Mouse (Mus musculus): ENCODE measurements at regions not wholly inside any gene's neighbourhood (a gene's known extent, or its start where the extent isn't known, plus 50 kb on each side); places are given as distances from the start of the nearest gene placed in this dataset.

- DNase-seq, result no peak
Measured at GRCm38 (mm10) chr6:81173018-81173417, 750.5 kb upstream of the Gcfc2 start.

DNA sequence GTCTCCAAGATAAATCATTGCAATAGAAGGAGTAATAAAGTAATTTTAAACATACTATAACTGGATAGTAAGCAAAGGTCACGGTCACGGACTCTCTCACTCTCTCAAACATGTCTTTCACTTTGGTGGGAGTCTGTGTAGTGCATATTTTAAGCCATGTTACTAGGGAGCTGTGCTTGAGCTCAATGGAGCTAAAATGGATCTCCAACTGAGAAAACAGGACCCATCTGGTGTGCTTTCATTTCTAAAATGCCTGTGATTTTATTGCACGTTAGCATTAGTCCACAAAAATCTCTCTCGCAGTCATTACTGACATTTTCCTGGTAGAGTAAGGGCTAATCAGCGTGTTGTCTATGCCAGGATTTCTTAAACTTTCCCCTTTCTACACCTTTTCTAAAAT, 733.3 kb upstream of the Gcfc2 start:
- no peak for DNase-seq

GRCm38 (mm10) chr6:81210521-81210920, 712.9 kb upstream of the Gcfc2 start:
- no peak for DNase-seq

- DNase-seq, result peak; percentile 0
Measured at GRCm38 (mm10) chr6:81230747-81231146, 692.7 kb upstream of the Gcfc2 start.

- no peak for DNase-seq
Measured at GRCm38 (mm10) chr6:81259878-81260277, 663.6 kb upstream of the Gcfc2 start.
